Mouse (Mus musculus) ES-CJ7 (cell line): ENCODE results near the gene Ago3.

Source experiments
- DNase-seq: peaks from one replicate; pipeline ENCODE4 v3.0.0; 2011; ENCODE audit warnings: low read depth, low spot score

Gene Ago3

DNA sequence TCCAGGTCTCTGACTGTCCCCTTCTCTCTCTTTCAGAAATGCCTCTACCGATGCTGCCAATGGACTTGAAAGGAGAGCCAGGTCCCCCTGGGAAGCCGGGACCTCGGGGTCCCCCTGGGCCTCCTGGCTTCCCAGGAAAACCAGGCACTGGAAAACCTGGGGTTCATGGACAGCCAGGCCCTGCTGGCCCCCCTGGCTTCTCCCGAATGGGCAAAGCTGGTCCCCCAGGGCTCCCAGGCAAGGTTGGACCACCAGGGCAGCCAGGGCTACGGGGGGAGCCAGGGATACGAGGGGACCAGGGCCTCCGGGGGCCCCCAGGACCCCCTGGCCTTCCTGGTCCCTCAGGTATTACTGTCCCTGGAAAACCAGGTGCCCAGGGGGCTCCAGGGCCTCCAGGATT lies 119.0 kb downstream of the Ago3 start:
- no peak for DNase-seq

GRCm38 (mm10) chr4:126309922-126310309 lies 119.4 kb downstream of the Ago3 start:
- peak; percentile 94 for DNase-seq

DNA sequence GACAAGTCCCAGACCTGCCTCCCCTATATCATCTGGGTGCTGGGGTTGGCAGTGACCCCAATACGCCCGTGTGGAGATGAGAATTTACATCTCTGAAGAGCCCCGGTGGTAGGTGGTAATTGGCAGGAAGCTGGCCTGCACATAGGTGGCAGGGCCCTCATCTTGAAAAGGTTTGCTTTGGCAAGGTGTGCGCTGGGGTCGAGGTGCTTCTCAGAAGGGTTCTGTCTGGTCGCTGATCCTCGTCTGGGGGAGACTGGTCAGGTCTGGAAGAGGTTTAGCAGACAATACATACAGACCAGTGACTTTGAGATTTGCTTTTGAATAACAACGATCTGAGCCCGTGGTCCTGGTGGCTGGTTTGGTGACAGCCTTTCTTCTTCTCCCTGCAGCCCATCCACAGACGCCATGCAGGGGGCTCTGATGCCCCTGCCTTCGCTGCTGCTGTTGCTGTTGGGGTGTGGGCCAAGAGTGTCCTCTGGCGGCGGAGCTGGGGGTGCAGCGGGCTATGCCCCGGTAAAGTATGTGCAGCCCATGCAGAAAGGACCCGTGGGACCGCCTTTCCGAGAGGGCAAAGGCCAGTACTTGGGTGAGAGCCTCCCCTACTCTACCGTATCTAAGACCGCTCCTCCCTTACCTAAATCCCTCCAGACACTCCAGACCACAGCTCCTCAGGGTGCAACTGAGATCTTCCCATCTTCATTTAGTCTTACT lies 120.0 kb downstream of the Ago3 start:
- peak; percentile 53 for DNase-seq

- DNase-seq = peak; percentile 58
These were observed 122.5 kb downstream of the Ago3 start for GRCm38 (mm10) chr4:126306827-126307226.

GRCm38 (mm10) chr4:126306058-126306457 lies 123.3 kb downstream of the Ago3 start:
- DNase-seq = no peak

DNA sequence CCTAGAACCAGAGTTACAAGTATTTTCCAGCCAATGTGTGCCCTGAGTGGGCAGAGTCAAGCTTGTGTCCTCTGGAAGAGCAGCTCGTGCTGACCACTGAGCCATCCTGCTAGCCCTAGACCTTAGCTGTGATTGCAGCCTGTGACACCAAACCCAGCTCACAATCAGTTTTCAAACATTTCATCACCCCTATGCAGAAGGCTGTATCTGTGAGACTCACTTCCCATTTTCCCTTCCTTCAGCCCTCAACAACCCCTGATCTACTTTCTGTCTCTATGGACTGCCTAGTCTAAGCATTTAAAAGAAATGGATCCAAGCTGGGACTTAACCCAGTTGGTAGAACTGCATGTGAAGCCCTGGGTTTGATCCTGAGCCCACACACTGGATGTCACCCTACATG lies 123.9 kb downstream of the Ago3 start:
- DNase-seq = no peak

DNA sequence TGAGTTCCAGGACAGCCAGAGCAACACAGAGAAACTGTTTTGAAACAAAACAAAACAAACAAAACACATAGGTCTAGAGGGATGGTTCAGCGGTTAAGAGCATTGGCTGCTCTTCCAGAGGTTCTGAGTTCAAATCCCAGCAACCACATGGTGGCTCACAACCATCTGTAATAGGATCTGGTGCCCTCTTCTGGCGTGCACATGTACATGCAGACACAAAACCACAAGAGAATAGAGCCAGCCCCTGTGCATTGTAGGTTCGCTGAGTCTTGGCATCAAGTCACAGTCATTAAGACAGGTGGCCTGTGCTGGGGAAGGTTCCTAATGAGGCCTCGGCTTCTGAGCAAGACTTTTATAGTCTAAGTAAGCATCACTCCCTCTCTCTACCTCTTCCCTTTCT lies 125.5 kb downstream of the Ago3 start:
- no peak for DNase-seq

DNA sequence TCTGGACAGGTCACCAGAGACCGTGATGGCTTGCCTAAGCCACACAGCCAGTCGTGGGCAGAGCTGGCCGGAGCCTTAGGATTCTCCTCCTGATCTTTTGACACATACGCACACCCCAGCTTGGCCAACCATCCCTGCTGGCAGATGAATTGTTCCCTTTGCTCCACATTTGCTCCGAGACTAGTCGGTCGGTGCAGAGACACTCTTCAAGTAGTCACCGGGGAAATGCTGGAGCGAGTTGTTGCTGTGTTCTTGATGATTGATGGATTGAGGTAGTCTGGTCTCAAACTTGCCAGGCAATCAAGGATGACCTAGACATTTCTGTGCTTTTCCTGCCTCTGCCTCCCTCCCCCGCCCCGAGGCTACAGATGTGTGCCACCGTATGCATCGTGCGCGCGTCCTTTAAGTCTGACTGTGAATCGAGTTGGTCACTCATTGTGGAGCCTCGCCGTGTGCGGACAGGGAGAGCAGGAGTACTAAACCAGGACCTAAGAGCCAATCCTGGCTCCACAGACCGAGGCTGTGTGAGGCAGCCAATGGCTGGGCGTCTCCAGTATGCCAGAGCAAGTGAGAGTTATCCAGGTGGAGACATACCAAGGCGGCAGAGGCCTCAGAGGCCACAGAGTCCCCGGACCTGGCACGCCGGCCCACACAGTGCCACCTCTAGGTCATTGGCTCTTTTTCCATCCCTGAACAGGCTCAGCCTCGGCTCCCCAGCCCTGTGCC lies 127.6 kb downstream of the Ago3 start:
- DNase-seq = no peak

- DNase-seq = no peak
These were observed 128.3 kb downstream of the Ago3 start for GRCm38 (mm10) chr4:126300916-126301583.

- DNase-seq = peak; percentile 67
These were observed 132.7 kb downstream of the Ago3 start for GRCm38 (mm10) chr4:126296617-126297101.

- DNase-seq = no peak
These were observed 133.4 kb downstream of the Ago3 start for GRCm38 (mm10) chr4:126295937-126296336.

DNA sequence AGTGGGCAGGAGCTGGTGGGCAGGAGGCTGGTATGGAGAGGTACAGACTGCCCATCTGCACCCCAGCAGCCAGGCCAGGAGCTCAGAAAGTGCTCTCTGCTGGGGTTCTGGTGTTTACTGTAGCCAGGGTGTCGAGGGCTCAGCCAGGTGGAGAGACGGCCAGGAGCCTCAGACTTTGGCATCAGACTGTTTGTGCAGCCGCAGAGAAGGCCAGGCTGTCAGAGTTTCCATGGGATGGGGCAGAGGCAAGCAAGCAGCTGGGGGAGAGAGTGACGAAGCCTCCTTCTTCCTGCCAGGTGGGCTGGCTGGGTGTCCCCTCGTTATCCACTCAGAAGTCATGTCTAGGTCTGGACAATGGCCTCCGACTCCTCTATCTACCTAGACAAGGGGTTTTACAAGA lies 134.2 kb downstream of the Ago3 start:
- DNase-seq = no peak

- no peak for DNase-seq
These were observed 138.2 kb downstream of the Ago3 start for GRCm38 (mm10) chr4:126291196-126291595.

- no peak for DNase-seq
These were observed 139.0 kb downstream of the Ago3 start for GRCm38 (mm10) chr4:126290314-126290713.

DNA sequence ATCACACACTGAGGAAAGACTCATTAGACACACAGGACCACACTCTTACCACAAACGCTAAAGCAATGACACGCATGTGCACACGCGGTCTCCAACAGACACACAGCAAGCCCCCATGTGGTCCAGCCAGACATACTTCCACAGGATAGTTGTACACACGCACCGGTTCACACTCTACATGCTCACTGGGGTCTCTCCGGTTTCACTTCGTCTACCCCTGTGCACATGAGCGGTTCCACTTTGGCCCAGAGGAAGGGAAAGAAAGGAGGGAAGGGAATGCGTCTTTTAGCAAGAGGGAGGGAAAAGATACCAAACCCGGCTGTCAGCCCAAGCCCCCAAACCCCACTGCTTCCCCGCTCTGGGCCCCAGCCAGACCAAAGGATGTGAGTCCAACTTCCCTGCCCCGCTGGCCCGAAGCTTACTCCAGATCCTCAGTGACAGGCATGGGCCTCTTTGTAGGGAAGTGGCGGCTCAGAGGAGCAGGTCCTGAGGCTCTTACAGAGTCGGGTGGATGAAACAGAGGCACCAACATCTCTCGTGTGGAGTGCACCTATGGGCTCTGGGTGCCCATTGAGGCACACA lies 141.2 kb downstream of the Ago3 start:
- no peak for DNase-seq

- DNase-seq = no peak
These were observed 141.9 kb downstream of the Ago3 start for GRCm38 (mm10) chr4:126287302-126287995.

- DNase-seq = no peak
These were observed 142.9 kb downstream of the Ago3 start, which contains the start of gene Col8a2 for GRCm38 (mm10) chr4:126286492-126286891. Col8a2 (plus strand) TSS chr4:126286793.

DNA sequence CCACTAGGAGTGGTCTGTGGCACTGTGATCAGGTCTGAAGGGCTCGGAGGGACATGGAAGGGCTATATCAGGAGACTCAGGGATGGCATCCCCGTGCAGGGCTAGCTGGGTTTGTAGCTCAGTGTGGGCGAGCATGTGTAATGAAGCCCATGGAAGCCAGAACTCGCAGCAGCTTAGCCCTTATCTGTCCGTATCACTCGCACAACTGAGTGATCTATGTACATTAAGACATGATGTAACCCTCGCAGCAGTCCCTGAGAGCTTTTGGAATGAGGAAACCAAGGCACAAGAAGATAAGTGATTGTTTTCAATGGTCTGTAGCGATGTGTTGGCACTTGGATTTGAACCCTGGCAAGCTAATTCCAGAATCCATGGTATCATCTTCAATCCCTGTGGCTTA lies 145.8 kb downstream of the Ago3 start:
- no peak for DNase-seq

DNA sequence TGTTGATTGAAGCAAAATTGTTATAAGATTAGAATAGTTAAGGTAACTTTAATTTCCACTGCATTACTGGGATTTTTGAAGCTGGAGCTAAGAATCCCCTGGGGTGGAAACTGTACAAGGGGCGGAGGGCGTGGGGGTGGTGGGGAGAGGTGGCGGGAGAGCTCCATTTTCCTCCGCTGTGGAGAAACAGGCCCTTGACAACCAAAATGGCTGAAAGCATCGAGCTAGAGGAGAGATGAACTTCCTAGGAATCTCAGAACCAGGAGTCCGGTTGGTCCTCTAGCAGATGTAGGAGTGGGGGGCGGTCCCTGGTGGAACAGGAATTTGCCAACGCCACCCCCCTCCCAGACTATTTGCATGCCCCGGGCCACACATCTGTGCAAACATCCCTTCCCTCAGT lies 147.7 kb downstream of the Ago3 start:
- DNase-seq = no peak
